Mouse (Mus musculus) cerebellum, adult 11-12 months (tissue): Measurements from ENCODE around the gene Rpl21.

Experiments
- DNase-seq: peaks from one replicate; pipeline ENCODE4 v3.0.0; 2022

Gene Rpl21

GRCm38 (mm10) chr5:146832769-146833448, at the start of gene Rpl21:
Rpl21 (plus strand) TSS chr5:146832890.
- peak; percentile 92 for DNase-seq

GRCm38 (mm10) chr5:146783300-146783699, 49.4 kb upstream of the Rpl21 start:
- no peak for DNase-seq

- DNase-seq = no peak
These were observed 48.8 kb upstream of the Rpl21 start for GRCm38 (mm10) chr5:146783891-146784290.

GRCm38 (mm10) chr5:146786123-146786522, 46.6 kb upstream of the Rpl21 start:
- DNase-seq = no peak

- DNase-seq = no peak
These were observed 43.3 kb upstream of the Rpl21 start for GRCm38 (mm10) chr5:146789413-146789812.

GRCm38 (mm10) chr5:146790944-146791343, 41.7 kb upstream of the Rpl21 start:
- peak; percentile 67 for DNase-seq

- no peak for DNase-seq
These were observed 40.4 kb upstream of the Rpl21 start for GRCm38 (mm10) chr5:146792140-146792791.

GRCm38 (mm10) chr5:146793630-146794083, 39.0 kb upstream of the Rpl21 start:
- DNase-seq = no peak

- peak; percentile 74 for DNase-seq
These were observed 38.4 kb upstream of the Rpl21 start for GRCm38 (mm10) chr5:146794084-146794852.

GRCm38 (mm10) chr5:146794853-146795252, 37.8 kb upstream of the Rpl21 start, which contains the start of gene Usp12:
Usp12 (minus strand) TSS chr5:146795006.
- peak; percentile 97 for DNase-seq

- DNase-seq = peak; percentile 60
These were observed 37.0 kb upstream of the Rpl21 start for GRCm38 (mm10) chr5:146795728-146796127.

- no peak for DNase-seq
These were observed 34.7 kb upstream of the Rpl21 start for GRCm38 (mm10) chr5:146798031-146798430.

GRCm38 (mm10) chr5:146806004-146806430, 26.7 kb upstream of the Rpl21 start:
- DNase-seq = no peak

GRCm38 (mm10) chr5:146809951-146810350, 22.7 kb upstream of the Rpl21 start:
- no peak for DNase-seq

- DNase-seq = no peak
These were observed 19.8 kb upstream of the Rpl21 start for GRCm38 (mm10) chr5:146812866-146813265.

GRCm38 (mm10) chr5:146813421-146813820, 19.3 kb upstream of the Rpl21 start:
- no peak for DNase-seq

- DNase-seq = no peak
These were observed 17.3 kb upstream of the Rpl21 start for GRCm38 (mm10) chr5:146815394-146815793.

GRCm38 (mm10) chr5:146817583-146817982, 15.1 kb upstream of the Rpl21 start:
- no peak for DNase-seq

- no peak for DNase-seq
These were observed 13.6 kb upstream of the Rpl21 start for GRCm38 (mm10) chr5:146818906-146819623.

- DNase-seq = no peak
These were observed 9.7 kb upstream of the Rpl21 start for GRCm38 (mm10) chr5:146823005-146823404.

- DNase-seq = no peak
These were observed 3.2 kb upstream of the Rpl21 start for GRCm38 (mm10) chr5:146829528-146829927.

GRCm38 (mm10) chr5:146832435-146832768, 288 bp upstream of the Rpl21 start:
- DNase-seq = no peak

GRCm38 (mm10) chr5:146833673-146834201, 1.0 kb downstream of the Rpl21 start:
- DNase-seq = no peak
